Mouse (Mus musculus) heart, embryonic 16.5 days (tissue): Measurements from ENCODE around the gene Cc2d2a. TPM values are rescaled to one million over a fixed set of nuclear protein-coding genes. Genes with fewer than 3 reads are reported as not detected.

ENCODE experiments used
- ATAC-seq: fragments of 200-750 bp; cut with Nextera tagmentation; replicated peaks from 2 replicates; pipeline ENCODE4 v1.8.0; 2017; ENCODE audit warnings: moderate number of reproducible peaks; ENCODE audit not compliant: insufficient read depth, low FRiP score; ENCODE audit errors: extremely low read depth
- H3K27ac ChIP-seq: fragments of 300-500 bp; sonication (generic); 2 replicates; pipeline ENCODE4 v1.5.1; 2014; ENCODE audit warnings: mild to moderate bottlenecking, low read length, control low read depth, moderate library complexity
- H3K27me3 ChIP-seq: fragments of 300-500 bp; sonication (generic); 2 replicates; pipeline ENCODE4 v1.6.1; 2014; ENCODE audit warnings: low read length, mixed read lengths; ENCODE audit not compliant: control insufficient read depth, insufficient read depth
- H3K36me3 ChIP-seq: fragments of 300-500 bp; sonication (generic); 2 replicates; pipeline ENCODE4 v1.6.1; 2014; ENCODE audit not compliant: control insufficient read depth, insufficient read depth
- H3K4me1 ChIP-seq: fragments of 300-500 bp; sonication (generic); 2 replicates; pipeline ENCODE4 v1.6.1; 2014; ENCODE audit warnings: low read length, mixed read lengths; ENCODE audit not compliant: control insufficient read depth, insufficient read depth
- H3K4me2 ChIP-seq: fragments of 300-500 bp; sonication (generic); 2 replicates; pipeline ENCODE4 v1.6.1; 2014; ENCODE audit warnings: low read depth, mild to moderate bottlenecking, control low read depth, low read length
- H3K4me3 ChIP-seq: fragments of 300-500 bp; sonication (generic); 2 replicates; pipeline ENCODE4 v1.5.1; 2014; ENCODE audit warnings: mild to moderate bottlenecking, control low read depth, low read length
- H3K9ac ChIP-seq: fragments of 300-500 bp; sonication (generic); 2 replicates; pipeline ENCODE4 v1.6.1; 2014; ENCODE audit warnings: low read length, control low read depth
- H3K9me3 ChIP-seq: fragments of 300-500 bp; sonication (generic); replicated peaks from 2 replicates; pipeline ENCODE4 v1.6.1; 2016; ENCODE audit warnings: low read length; ENCODE audit not compliant: control insufficient read depth
- WGBS: fragments of 180-500 bp; shearing (Covaris S2); extraction: QIAGEN DNeasy Blood & Tissue Kit; methylation state at CpG from one replicate; pipeline ENCODE4 v1.1.7; 2014; 5-methylcytosine and 5-hydroxymethylcytosine counted together
- polyA plus RNA-seq: library from polyadenylated mRNA; unstranded; fragments of >200 nt; fragmentation: Nextera tagmentation; extraction: Ambion mirVana; gene quantifications from 2 replicates; pipeline ENCODE4 v1.2.1, GENCODE M21; 2015

Cc2d2a gene
- polyA plus RNA-seq, 1 experiment from 2014 or later: 7.5 TPM

DNA sequence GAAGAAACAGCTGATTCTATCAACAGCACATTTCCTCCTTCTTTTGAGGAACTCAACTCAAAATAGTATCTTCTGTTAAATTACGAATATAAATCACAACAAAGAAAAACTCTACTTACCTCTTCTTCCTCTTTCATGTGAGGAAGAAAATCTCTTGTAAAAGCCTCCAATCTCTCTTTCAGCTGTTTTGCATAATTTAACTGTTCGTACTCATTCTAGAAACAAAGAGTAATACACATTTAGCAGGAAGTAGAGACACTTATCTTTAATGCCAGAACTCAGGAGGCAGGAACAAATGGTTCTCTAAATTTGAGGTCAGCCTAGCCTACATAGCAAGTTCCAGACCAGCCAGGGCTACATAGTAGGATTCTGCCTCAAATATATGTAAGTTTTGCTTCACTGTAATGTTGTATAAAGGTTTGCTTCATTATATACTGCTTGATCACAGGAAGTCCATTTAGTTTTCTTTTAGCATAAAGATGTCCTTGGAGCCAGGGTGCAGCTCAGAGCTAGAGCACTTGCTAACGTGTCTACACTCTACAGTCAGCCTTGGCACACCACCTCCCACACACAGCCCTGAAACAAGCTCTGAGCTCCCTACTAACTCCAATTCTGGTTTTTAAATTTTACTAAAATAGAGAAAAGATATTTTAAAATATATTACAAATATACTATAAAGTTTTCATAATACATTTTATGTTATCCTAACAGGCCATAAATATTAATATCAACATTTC, 108.6 kb downstream of the Cc2d2a start:
- no peak for ATAC-seq
- WGBS: 69% methylated on average over 3 of the region's 3 CpGs
- no peak overlapping the region for H3K4me3 ChIP-seq
- no peaks in the 10 kb centered on the region for H3K4me1 ChIP-seq
- H3K36me3 ChIP-seq: peaks cover 7% of the 10 kb centered on the region
- H3K27ac ChIP-seq: no peak overlapping the region
- no peaks in the 10 kb centered on the region for H3K9me3 ChIP-seq
- H3K4me2 ChIP-seq: no peak overlapping the region
- no peak overlapping the region for H3K9ac ChIP-seq
- H3K27me3 ChIP-seq: no peaks in the 10 kb centered on the region

DNA sequence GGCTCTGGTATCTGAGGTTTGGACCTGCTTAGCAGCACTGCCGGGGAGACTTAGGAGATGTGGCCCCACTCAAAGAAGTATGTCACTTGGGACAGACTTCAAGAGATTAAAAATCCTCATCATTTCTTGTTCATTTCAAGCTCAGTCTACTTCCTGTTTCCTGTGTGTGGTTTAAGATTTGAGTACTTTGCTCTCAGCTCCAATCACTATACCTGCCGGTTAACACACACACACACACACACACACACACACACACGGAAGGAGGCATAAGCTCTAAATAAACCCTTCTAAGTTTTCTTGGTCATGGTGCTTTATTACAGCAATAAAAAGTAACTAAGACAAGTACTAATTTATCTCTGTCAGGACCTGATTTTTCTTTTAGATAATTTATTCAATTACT, 109.4 kb downstream of the Cc2d2a start:
- no peak overlapping the region for H3K4me3 ChIP-seq
- WGBS: 82% methylated on average over 3 of the region's 3 CpGs

DNA sequence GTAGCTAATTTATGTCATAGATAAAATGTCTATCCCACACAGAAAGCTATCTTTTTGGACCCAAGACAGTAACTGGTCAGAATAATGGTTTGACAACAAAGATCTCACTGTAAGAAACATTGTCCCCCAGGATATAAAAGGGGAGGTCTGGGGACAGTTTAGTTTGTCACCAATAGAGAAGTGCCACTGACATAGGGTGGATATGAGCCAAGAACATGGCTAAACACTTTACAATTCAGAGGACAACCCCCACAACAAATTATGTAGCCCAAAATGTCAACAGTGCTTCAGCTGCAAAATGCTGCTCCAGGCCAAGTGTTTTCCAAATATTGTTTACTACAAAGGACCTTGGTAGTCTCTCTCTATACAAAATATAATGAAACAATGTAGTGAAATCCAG, 114.3 kb downstream of the Cc2d2a start:
- ATAC-seq: peak; percentile 84
- Histone ChIP-seq H3K4me1 (peaks cover 20% of the 10 kb centered on the region), H3K4me3 (no peak overlapping the region), H3K27ac (peak overlapping the region; percentile 26), H3K27me3 (no peaks in the 10 kb centered on the region), H3K9me3 (no peaks in the 10 kb centered on the region), H3K9ac (no peak overlapping the region), H3K4me2 (peak overlapping the region; percentile 26; the same call in 1 of the 2 replicates), H3K36me3 (no peaks in the 10 kb centered on the region)

More for the DNA sequence above, 109.4 kb downstream of the Cc2d2a start:
- peaks cover 7% of the 10 kb centered on the region for H3K36me3 ChIP-seq
- peaks cover 3% of the 10 kb centered on the region for H3K4me1 ChIP-seq
- no peak for ATAC-seq
- H3K9ac ChIP-seq: no peak overlapping the region
- H3K4me2 ChIP-seq: no peak overlapping the region
- no peaks in the 10 kb centered on the region for H3K9me3 ChIP-seq
- H3K27me3 ChIP-seq: no peaks in the 10 kb centered on the region
- H3K27ac ChIP-seq: no peak overlapping the region

DNA sequence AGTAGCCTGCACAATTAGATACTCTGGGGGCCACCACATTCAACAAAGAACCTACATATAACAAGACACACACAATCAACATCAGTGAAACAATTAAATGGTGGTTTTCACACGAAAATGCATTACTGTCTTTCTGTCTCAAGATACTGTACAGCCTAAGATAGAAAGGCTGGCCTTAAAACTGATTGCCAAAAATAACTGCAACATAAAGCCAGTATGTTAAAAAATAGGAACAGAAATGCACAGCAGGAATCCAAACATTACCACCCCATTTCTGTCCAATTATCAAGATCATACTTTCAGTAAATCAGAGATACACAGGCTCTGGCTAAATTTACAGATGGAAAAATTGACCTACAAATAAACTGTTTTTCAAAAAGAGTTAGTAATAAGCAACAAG, 114.8 kb downstream of the Cc2d2a start:
- peak overlapping the region; percentile 26 for H3K27ac ChIP-seq
- no peak overlapping the region for H3K4me2 ChIP-seq
- ATAC-seq: no peak
- H3K9ac ChIP-seq: no peak overlapping the region
- H3K4me1 ChIP-seq: peaks cover 20% of the 10 kb centered on the region
- no peak overlapping the region for H3K4me3 ChIP-seq
- H3K36me3 ChIP-seq: no peaks in the 10 kb centered on the region
- H3K9me3 ChIP-seq: no peaks in the 10 kb centered on the region
- no peaks in the 10 kb centered on the region for H3K27me3 ChIP-seq
- 17% methylated on average over 1 of the region's 1 CpGs for WGBS

DNA sequence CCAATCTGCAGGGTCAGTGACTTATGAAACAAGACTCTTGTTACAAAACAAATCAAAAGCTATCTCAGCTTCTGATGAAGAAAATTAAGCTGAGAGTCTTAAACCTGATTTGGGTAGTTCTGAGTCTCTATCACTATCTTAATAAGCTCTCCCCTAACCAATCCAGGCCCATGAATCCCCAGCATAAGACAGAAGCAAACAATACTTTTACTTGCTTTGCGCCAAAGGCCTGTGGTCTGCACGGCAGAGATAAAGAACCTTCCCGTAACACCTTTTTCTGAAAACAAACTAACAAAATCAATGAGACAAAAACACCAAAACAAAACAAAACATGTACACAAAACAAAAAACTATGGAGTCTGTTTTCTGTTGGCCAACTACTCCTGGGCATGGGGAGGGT, 116.4 kb downstream of the Cc2d2a start:
- WGBS: 94% methylated on average over 3 of the region's 3 CpGs
- no peaks in the 10 kb centered on the region for H3K9me3 ChIP-seq
- no peaks in the 10 kb centered on the region for H3K27me3 ChIP-seq
- peaks cover 24% of the 10 kb centered on the region for H3K4me1 ChIP-seq
- no peaks in the 10 kb centered on the region for H3K36me3 ChIP-seq
- H3K9ac ChIP-seq: no peak overlapping the region
- ATAC-seq: no peak
- H3K27ac ChIP-seq: no peak overlapping the region
- H3K4me2 ChIP-seq: no peak overlapping the region
- H3K4me3 ChIP-seq: no peak overlapping the region

DNA sequence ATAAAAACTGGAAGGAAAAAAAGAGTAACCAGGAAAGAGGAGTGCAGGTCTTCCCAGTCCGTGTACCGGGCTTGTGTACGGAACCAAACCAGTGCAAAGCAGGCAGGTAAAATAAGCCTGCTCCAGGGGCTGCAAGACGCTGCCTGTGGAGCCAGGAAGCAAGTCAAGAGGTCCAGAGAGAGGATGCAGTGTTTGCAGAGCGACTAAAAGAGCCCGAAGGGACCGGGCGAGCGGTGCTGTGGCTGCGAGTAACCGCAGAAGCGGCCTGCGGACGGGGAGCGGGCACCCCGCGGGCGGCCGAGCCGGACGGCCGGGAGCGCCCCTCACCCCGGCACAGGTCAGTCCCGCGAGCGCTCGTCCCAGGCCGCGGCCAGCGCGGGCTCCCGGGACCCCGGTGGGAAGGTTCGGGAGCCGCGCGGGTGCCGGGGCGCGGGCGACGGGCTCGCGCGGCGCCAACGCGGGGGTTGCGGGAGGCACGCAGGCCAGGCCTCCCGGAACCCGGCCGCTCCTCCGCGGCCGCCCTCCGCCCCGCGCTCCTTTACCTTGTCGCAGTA, 119.4 kb downstream of the Cc2d2a start:
- no peaks in the 10 kb centered on the region for H3K36me3 ChIP-seq
- ATAC-seq: peak; percentile 62
- H3K4me3 ChIP-seq: peak overlapping the region; percentile 80
- H3K9me3 ChIP-seq: no peaks in the 10 kb centered on the region
- H3K27ac ChIP-seq: peak overlapping the region; percentile 95
- H3K27me3 ChIP-seq: no peaks in the 10 kb centered on the region
- peaks cover 21% of the 10 kb centered on the region for H3K4me1 ChIP-seq
- peak overlapping the region; percentile 81 for H3K4me2 ChIP-seq
- under 1% methylated on average over 42 of the region's 61 CpGs for WGBS
- H3K9ac ChIP-seq: peak overlapping the region; percentile 98

DNA sequence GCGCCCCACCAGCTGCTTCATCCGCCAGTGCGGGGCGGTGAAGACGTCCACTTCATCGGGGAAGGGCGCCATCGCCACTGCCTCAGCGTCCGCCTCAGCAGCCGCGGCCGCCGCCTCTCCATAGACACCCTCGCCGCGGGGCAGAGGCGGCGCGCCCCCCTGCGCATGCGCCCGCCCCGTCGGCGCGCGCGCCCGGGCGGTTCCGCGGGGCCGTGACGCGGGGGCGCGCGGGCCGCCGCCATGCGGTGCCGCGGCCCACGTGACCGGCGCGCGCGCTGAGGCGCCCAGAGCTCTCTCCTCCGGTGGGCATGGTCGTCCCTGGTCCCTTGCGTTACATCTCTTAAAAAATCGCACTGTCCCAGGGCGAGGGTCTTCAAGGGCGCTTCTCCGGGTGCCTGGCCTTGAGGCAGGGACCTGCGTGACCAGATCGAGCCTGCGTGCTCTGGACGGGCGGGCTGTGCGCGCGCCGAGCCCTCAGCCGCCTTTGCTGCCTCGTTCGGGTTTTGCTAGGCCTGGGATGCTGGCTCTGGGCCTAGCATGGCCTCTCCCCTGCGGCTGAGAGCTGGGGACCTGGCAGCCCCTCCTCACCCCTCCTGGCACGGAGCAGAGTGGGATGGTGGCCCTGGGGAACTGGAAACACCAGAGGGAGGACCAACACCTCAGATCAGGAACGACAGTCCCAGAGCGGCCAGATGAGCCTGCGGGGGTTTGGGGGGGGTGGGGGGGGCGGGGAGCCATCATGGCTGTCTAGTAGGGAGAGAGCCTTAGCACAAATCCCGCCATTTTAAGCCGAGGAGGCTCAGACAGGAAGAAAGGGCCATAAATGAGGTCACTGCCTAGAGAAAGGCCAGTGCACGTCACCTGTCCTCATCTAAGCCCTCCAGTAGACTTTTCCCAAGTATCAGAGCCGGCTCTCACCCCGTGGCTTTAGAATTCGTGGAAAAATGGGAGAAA, 120.1 kb downstream of the Cc2d2a start:
- Histone ChIP-seq H3K9me3 (no peaks in the 10 kb centered on the region), H3K27me3 (no peaks in the 10 kb centered on the region), H3K36me3 (no peaks in the 10 kb centered on the region), H3K4me1 (peaks cover 15% of the 10 kb centered on the region), H3K9ac (peak overlapping the region; percentile 98), H3K27ac (peak overlapping the region; percentile 95), H3K4me3 (peak overlapping the region; percentile 80), H3K4me2 (peak overlapping the region; percentile 91)
- 4% methylated on average over 80 of the region's 82 CpGs for WGBS
- peak; percentile 90 for ATAC-seq

DNA sequence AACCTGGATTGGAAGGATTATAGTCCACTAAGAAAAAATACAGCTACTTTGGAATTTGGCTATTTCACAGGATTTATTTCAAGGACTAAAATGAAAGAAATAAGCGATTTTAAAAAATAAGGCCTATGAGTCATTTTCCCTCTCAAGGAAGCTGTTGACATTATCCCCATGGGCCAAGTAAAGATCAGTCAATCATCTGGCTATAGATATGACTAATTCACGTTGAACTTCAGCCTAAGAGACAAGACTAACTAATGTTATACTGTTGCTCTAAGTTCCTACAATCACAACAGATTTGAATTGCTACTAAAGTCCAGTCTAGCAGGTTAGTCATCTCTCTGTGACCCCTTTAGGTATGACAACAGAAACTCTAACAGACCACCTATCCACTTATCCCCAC, 121.8 kb downstream of the Cc2d2a start:
- H3K9ac ChIP-seq: no peak overlapping the region
- peaks cover 10% of the 10 kb centered on the region for H3K4me1 ChIP-seq
- no peaks in the 10 kb centered on the region for H3K27me3 ChIP-seq
- H3K27ac ChIP-seq: no peak overlapping the region
- no peaks in the 10 kb centered on the region for H3K9me3 ChIP-seq
- ATAC-seq: no peak
- no peak overlapping the region for H3K4me3 ChIP-seq
- H3K4me2 ChIP-seq: no peak overlapping the region
- no peaks in the 10 kb centered on the region for H3K36me3 ChIP-seq
- 68% methylated on average over 2 of the region's 2 CpGs for WGBS

DNA sequence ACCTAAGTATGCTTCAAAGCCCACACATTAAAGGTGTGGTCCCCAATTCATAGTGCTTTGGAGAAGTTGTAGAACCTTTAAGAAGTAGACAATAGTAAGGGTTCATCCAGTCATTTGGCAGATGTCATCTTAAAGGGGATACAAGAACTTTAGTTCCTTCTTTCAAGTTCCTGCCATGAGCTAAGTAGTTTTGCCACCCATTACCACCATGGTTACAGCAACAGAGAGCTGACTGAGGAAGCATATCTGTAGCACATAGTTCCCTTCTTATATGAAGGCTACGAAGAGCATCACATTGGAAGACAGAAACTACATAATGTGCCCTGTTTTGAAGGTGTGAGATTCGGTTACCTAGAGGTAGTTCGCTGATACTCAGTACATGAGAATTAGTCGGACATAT, 124.5 kb downstream of the Cc2d2a start:
- H3K9me3 ChIP-seq: no peaks in the 10 kb centered on the region
- H3K27me3 ChIP-seq: no peaks in the 10 kb centered on the region
- H3K4me1 ChIP-seq: peaks cover 4% of the 10 kb centered on the region; the same call in 1 of the 2 replicates
- whole genome bisulfite sequencing: 87% methylated on average over 4 of the region's 4 CpGs
- no peaks in the 10 kb centered on the region for H3K36me3 ChIP-seq
- H3K4me2 ChIP-seq: no peak overlapping the region
- no peak for ATAC-seq
- no peak overlapping the region for H3K4me3 ChIP-seq
- H3K27ac ChIP-seq: no peak overlapping the region
- no peak overlapping the region for H3K9ac ChIP-seq
